Mouse (Mus musculus): ENCODE measurements at regions not wholly inside any gene's neighbourhood (a gene's known extent, or its start where the extent isn't known, plus 50 kb on each side); places are given as distances from the start of the nearest gene placed in this dataset.
"Not testable (repeated sequence)": the region's sequence is repeated elsewhere in the genome, so short reads cannot be mapped to it uniquely, and the experiment has no call there.

- H3K27ac ChIP-seq (ENCODE audit: insufficient read depth, low read length) = no peak overlapping the region
- H3K4me3 ChIP-seq (ENCODE audit: extremely low read depth, insufficient read depth, insufficient read length) = no peak overlapping the region
- H3K36me3 ChIP-seq (ENCODE audit: control insufficient read depth, insufficient read depth, low read length) = no peaks in the 10 kb centered on the region
- no peaks in the 10 kb centered on the region for H3K4me1 ChIP-seq (ENCODE audit: control insufficient read depth, insufficient read depth, insufficient read length)
- TF ChIP-seq POLR2A (IDR thresholded peaks at IDR 0.05; ENCODE audit: low read depth, low read length) = no peak
- TF ChIP-seq CTCF (IDR thresholded peaks at IDR 0.05; ENCODE audit: extremely low read depth, insufficient read depth, insufficient read length, insufficient replicate concordance) = no peak
- 81% methylated on average over 6 of the region's 6 CpGs for WGBS
- DNase-seq (ENCODE audit: low read depth in 1 of 2, low spot score in 2 of 2) = no peak
- no peaks in the 10 kb centered on the region for H3K27me3 ChIP-seq (ENCODE audit: control insufficient read depth, insufficient read depth, low read length)
Observed at GRCm38 (mm10) chr3:83517914-83518635, 248.0 kb upstream of the Sfrp2 start.

DNA sequence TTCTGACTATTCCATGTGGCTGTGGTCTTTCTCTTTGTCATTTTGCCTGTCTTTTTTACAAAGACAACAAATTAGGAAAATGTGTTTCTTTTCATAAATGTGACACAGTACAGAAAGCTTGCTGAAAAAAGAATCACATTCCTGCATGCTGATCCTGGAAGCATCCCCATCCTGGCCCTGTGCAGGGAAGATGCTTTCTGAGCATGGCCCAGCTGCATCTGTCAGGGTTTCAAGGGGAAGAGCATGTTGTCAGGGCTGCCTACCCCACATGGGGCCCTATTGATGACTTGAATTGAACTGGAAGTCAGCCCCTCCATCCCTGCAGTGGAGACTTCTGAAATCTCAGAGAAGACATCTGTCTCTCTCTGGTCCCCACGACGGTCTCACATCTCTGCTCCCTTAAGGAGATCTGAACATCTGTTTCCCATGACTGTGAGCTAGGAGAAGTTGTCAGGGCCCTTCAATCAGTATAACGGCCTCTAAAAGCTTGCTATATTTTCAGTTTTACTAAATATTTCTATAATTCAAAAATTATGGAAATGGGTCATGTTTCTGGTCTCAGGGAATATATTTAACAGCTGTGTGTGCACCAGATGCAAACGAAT lies 235.8 kb upstream of the Sfrp2 start:
- H3K4me1 ChIP-seq (ENCODE audit: control insufficient read depth, insufficient read depth, insufficient read length) = no peaks in the 10 kb centered on the region
- WGBS = 81% methylated on average over 4 of the region's 4 CpGs
- H3K27ac ChIP-seq (ENCODE audit: insufficient read depth, low read length) = no peak overlapping the region
- TF ChIP-seq POLR2A (IDR thresholded peaks at IDR 0.05; ENCODE audit: low read depth, low read length) = no peak
- no peak for TF ChIP-seq CTCF (IDR thresholded peaks at IDR 0.05; ENCODE audit: extremely low read depth, insufficient read depth, insufficient read length, insufficient replicate concordance)
- H3K4me3 ChIP-seq (ENCODE audit: extremely low read depth, insufficient read depth, insufficient read length) = no peak overlapping the region
- H3K27me3 ChIP-seq (ENCODE audit: control insufficient read depth, insufficient read depth, low read length) = no peaks in the 10 kb centered on the region
- H3K36me3 ChIP-seq (ENCODE audit: control insufficient read depth, insufficient read depth, low read length) = no peaks in the 10 kb centered on the region
- no peak for DNase-seq (ENCODE audit: low read depth in 1 of 2, low spot score in 2 of 2)

DNA sequence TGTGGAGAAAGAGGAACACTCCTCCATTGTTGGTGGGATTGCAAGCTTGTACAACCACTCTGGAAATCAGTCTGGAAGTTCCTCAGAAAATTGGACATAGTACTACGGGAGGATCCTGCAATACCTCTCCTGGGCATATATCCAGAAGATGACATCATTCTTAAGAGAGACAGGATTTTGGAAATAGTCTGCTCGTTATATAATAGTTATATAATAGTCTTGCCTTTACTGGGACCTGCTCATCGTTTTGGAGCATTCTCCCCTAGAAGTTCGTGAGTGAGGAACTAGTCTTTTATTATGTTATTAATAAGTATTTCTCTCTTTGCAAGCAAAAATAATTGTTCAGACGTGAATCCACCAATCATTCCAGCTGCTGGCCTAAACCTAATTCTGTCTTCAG lies 229.5 kb upstream of the Sfrp2 start:
- H3K36me3 ChIP-seq (ENCODE audit: control insufficient read depth, insufficient read depth, low read length); H3K4me3 ChIP-seq (ENCODE audit: extremely low read depth, insufficient read depth, insufficient read length); H3K27me3 ChIP-seq (ENCODE audit: control insufficient read depth, insufficient read depth, low read length); DNase-seq (ENCODE audit: low read depth in 1 of 2, low spot score in 2 of 2); H3K27ac ChIP-seq (ENCODE audit: insufficient read depth, low read length); H3K4me1 ChIP-seq (ENCODE audit: control insufficient read depth, insufficient read depth, insufficient read length): not testable (repeated sequence)
- WGBS = 85% methylated on average over 5 of the region's 5 CpGs

DNA sequence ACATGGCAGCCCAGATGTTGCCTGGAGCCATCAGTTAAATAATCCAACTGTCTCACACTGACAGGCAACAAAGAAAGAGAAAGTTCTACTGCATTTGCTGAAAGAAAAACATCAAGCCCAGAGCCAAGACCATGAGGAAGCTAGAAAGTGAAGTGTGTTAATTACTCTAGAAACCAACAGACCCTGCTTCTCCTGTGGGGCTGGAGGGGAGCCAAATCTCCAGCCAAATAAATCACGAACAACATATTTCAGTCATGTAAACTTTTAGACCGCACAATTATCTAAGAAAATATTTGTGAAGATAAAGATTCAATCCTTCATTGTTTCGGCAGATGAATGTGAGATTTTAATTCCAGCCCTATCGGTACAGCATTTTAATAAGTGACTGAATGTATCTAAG lies 228.9 kb upstream of the Sfrp2 start:
- TF ChIP-seq POLR2A (IDR thresholded peaks at IDR 0.05; ENCODE audit: low read depth, low read length) = no peak
- no peak for TF ChIP-seq CTCF (IDR thresholded peaks at IDR 0.05; ENCODE audit: extremely low read depth, insufficient read depth, insufficient read length, insufficient replicate concordance)
- WGBS = 79% methylated on average over 4 of the region's 4 CpGs
- Histone ChIP-seq H3K27ac (ENCODE audit: insufficient read depth, low read length) (no peak overlapping the region), H3K27me3 (ENCODE audit: control insufficient read depth, insufficient read depth, low read length) (no peaks in the 10 kb centered on the region), H3K36me3 (ENCODE audit: control insufficient read depth, insufficient read depth, low read length) (no peaks in the 10 kb centered on the region), H3K4me1 (ENCODE audit: control insufficient read depth, insufficient read depth, insufficient read length) (no peaks in the 10 kb centered on the region), H3K4me3 (ENCODE audit: extremely low read depth, insufficient read depth, insufficient read length) (no peak overlapping the region)
- DNase-seq (ENCODE audit: low read depth in 1 of 2, low spot score in 2 of 2) = no peak

DNA sequence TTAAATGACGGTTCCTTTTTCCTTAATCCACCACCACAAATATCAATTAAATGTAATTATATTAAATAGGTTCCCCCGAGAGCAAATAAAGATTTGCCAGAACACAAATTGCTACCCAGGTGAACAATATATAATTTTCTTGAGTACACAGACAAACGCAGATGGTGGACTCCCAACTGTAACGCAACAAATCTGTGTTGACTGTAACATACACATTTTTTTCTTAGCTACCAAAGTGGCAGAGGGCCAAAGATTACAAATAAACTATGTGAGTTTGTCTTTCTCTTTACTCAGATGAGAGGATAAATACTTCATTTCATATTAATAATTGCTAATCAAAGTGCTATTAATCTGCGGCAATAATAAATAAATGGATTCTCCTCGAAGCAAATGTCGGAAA lies 228.4 kb upstream of the Sfrp2 start:
- H3K4me1 ChIP-seq (ENCODE audit: control insufficient read depth, insufficient read depth, insufficient read length) = no peaks in the 10 kb centered on the region
- no peaks in the 10 kb centered on the region for H3K27me3 ChIP-seq (ENCODE audit: control insufficient read depth, insufficient read depth, low read length)
- TF ChIP-seq POLR2A (IDR thresholded peaks at IDR 0.05; ENCODE audit: low read depth, low read length) (no peak), CTCF (IDR thresholded peaks at IDR 0.05; ENCODE audit: extremely low read depth, insufficient read depth, insufficient read length, insufficient replicate concordance) (no peak)
- H3K27ac ChIP-seq (ENCODE audit: insufficient read depth, low read length) = no peak overlapping the region
- no peak for DNase-seq (ENCODE audit: low read depth in 1 of 2, low spot score in 2 of 2)
- H3K36me3 ChIP-seq (ENCODE audit: control insufficient read depth, insufficient read depth, low read length) = no peaks in the 10 kb centered on the region
- H3K4me3 ChIP-seq (ENCODE audit: extremely low read depth, insufficient read depth, insufficient read length) = no peak overlapping the region
- 91% methylated on average over 7 of the region's 7 CpGs for WGBS

DNA sequence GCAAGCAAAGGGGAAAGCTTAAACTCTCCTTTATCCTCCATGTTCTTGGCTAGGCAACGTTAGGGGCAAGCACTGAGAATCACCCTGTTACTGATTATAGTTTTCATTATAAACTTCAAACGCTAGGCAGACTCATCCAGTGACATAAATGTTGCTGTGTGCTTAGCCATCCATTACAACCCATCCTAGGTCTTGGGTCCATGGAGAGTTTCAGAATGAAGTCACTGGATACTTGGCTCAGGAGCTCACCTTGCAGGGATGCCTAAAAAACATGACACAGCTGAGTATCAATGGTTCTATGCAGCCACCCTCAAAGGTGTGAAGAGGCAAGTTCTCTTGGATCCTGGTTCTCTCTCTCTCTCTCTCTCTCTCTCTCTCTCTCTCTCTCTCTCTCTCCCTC lies 227.2 kb upstream of the Sfrp2 start:
- no peak overlapping the region for H3K4me3 ChIP-seq (ENCODE audit: extremely low read depth, insufficient read depth, insufficient read length)
- no peak for DNase-seq (ENCODE audit: low read depth in 1 of 2, low spot score in 2 of 2)
- H3K4me1 ChIP-seq (ENCODE audit: control insufficient read depth, insufficient read depth, insufficient read length) = no peaks in the 10 kb centered on the region
- no peaks in the 10 kb centered on the region for H3K27me3 ChIP-seq (ENCODE audit: control insufficient read depth, insufficient read depth, low read length)
- H3K36me3 ChIP-seq (ENCODE audit: control insufficient read depth, insufficient read depth, low read length) = no peaks in the 10 kb centered on the region
- no peak overlapping the region for H3K27ac ChIP-seq (ENCODE audit: insufficient read depth, low read length)
- TF ChIP-seq POLR2A (IDR thresholded peaks at IDR 0.05; ENCODE audit: low read depth, low read length) (no peak), CTCF (IDR thresholded peaks at IDR 0.05; ENCODE audit: extremely low read depth, insufficient read depth, insufficient read length, insufficient replicate concordance) (no peak)
- WGBS = 73% methylated on average over 2 of the region's 2 CpGs

Measured in spleen, adult 2 months (tissue).